Mouse (Mus musculus) inflammation-experienced regulatory T-cells (primary cell): ENCODE measurements around the gene Mettl23. TPM values are rescaled to one million over a fixed set of nuclear protein-coding genes. Genes with fewer than 3 reads are reported as not detected.

Source experiments
- polyA plus RNA-seq, 2 experiments: library from polyadenylated mRNA; unstranded; fragments of 100-300 nt; shearing (Covaris generic); gene quantifications; one replicate each; pipeline ENCODE4 v1.2.1; 2017

Mettl23 gene
- 100 to 1,000 TPM; 192 to 208 TPM for polyA plus RNA-seq

GRCm38 (mm10) chr11:116843261-116844233 is at the start of gene Mettl23, which contains the start of gene Jmjd6:
Mettl23 (plus strand) TSS chr11:116843278.
Jmjd6 (minus strand) TSS chr11:116843449.

GRCm38 (mm10) chr11:116827534-116828165 is 15.4 kb upstream of the Mettl23 start, which contains the start of gene Mxra7:
Mxra7 (minus strand) TSS chr11:116828046.

GRCm38 (mm10) chr11:116852291-116852890 is 9.3 kb downstream of the Mettl23 start, which contains the start of gene Mfsd11:
Mfsd11 (plus strand) TSS chr11:116852440.

GRCm38 (mm10) chr11:116852891-116853511 is 9.9 kb downstream of the Mettl23 start, which contains the start of gene Srsf2:
Srsf2 (minus strand) TSS chr11:116853094.

Other genes starting within 250 kb of the Mettl23 start
- 10 to 100 TPM; 11.4 to 23.4 TPM for gene Rhbdf2, start 216.3 kb upstream of the Mettl23 start, polyA plus RNA-seq
- under 1 TPM in 1 of 2 experiments, not detected in 1; 0.82 TPM for gene Prcd, start 189.7 kb upstream of the Mettl23 start, polyA plus RNA-seq
- gene Cygb, start 189.0 kb upstream of the Mettl23 start, polyA plus RNA-seq, result under 1 TPM in 1 of 2 experiments, not detected in 1; 0.16 TPM
- 1 to 10 TPM in 1 of 2 experiments, under 1 TPM in 1; 0.48 to 3.9 TPM for gene St6galnac1, start 67.8 kb upstream of the Mettl23 start, polyA plus RNA-seq
- 1 to 10 TPM in 1 of 2 experiments, not detected in 1; 1.4 TPM for gene Mxra7, start 15.2 kb upstream of the Mettl23 start, polyA plus RNA-seq
- gene Jmjd6, start 171 bp downstream of the Mettl23 start, polyA plus RNA-seq, result 100 to 1,000 TPM in 1 of 2 experiments, 10 to 100 TPM in 1; 70.3 to 108 TPM
- 10 to 100 TPM; 24.1 to 36.4 TPM for gene Mfsd11, start 9.2 kb downstream of the Mettl23 start, polyA plus RNA-seq
- gene Srsf2, start 9.8 kb downstream of the Mettl23 start, polyA plus RNA-seq, result 100 to 1,000 TPM; 386 to 529 TPM
- under 1 TPM in 1 of 2 experiments, not detected in 1; 0.51 TPM for gene Mgat5b, start 75.6 kb downstream of the Mettl23 start, polyA plus RNA-seq